ENCODE assay signal across 11 mouse cellular contexts in the genomic region with DNA sequence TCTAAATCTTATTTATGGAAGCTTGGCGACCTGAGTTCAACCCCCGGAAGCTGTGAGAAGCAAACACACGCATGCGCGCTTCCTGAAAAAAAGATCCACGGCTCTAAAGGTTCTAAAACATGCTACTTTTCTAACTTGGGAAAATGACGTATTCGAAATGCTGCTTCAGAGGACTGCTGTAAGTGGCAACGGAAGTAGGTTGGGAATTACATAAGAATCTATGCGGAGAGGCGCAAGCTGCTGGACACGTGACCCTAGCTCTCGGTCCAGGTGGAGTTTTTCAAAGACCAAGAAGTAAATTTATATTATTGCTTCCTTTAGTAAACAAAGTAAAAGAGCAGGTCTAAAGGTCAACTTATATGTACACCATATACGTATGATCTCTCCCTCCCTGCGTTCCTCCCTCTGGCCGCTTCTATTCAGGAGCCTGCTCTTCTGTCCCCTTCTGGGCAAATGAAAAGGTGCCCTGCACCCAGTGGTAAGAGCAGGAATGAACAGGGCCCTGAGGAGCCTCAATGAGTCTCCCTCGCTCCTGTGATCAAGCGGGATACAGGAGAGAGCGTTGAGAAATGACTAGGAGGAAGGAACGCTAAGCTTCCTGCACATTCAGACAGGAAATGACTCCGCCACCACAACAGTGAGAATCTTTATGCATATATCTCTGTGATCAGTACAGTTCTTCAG.
DNase-seq lines count a peak whose midpoint lies in the region; ATAC-seq and TF ChIP-seq lines count a peak whose summit lies in the region.
"Had no signal": no experiment of that assay in that cellular context is flagged by ENCODE, and none has a peak within 500 bp of the region (broad histone marks: within the 10 kb centered on the region; RNA-seq: fewer than 3 reads in every experiment).

No protein-coding gene starts in this region.

- TF ChIP-seq POLR2A in cerebellum, adult 2 months (IDR thresholded peaks at IDR 0.05; ENCODE audit: borderline replicate concordance, insufficient read depth, low read length): no peak

- H3K9me3 ChIP-seq in stomach, embryonic 15.5 days: no peaks in the 10 kb centered on the region
- H3K9me3 ChIP-seq: embryonic facial prominence, embryonic 13.5 days; limb, embryonic 12.5 days had no signal

- peak overlapping the region; percentile 49 for H3K4me2 ChIP-seq in stomach, embryonic 15.5 days
- H3K4me2 ChIP-seq: embryonic facial prominence, embryonic 13.5 days; limb, embryonic 12.5 days had no signal

- TF ChIP-seq CTCF in cerebellum, adult 2 months (IDR thresholded peaks at IDR 0.05; ENCODE audit: borderline replicate concordance, insufficient read depth, low read depth, low read length): no peak

- peak; percentile 35 to 68 for DNase-seq in left cerebral cortex, postnatal 14 days (ENCODE audit: low spot score in 2 of 2)
- DNase-seq in left cerebral cortex, adult 11 months (ENCODE audit: low spot score): no peak
- peak; percentile 23 for DNase-seq in MEL-GATA-1-ER (ENCODE audit: extremely low read depth, low read depth)
- DNase-seq in induced T-regulatory cell, adult 2 months (ENCODE audit: low read depth): peak; percentile 77
- DNase-seq in cerebellum, adult 2 months: no peak
- no peak for DNase-seq in layer of hippocampus, adult 11-12 months (ENCODE audit: low spot score)
- DNase-seq in urinary bladder, postnatal 36 days (ENCODE audit: low spot score in 2 of 2): no peak
- DNase-seq: right cerebral cortex, postnatal 25 days had no signal

- 37% methylated on average over 21 of the region's 21 CpGs for WGBS in stomach, embryonic 15.5 days
- WGBS in cerebellum, adult 2 months: 93% methylated on average over 21 of the region's 21 CpGs

- intact Hi-C loops in left cerebral cortex, postnatal 14 days (cut with DNase I): no loop called here

- H3K9ac ChIP-seq in stomach, embryonic 15.5 days: no peak overlapping the region
- H3K9ac ChIP-seq: embryonic facial prominence, embryonic 13.5 days; limb, embryonic 12.5 days had no signal

- H3K36me3 ChIP-seq in stomach, embryonic 15.5 days: 0 out of 2 replicates have a peak, but pooled peaks cover 4% of the 10 kb centered on the region
- H3K36me3 ChIP-seq: embryonic facial prominence, embryonic 13.5 days; limb, embryonic 12.5 days had no signal

- ATAC-seq in stomach, embryonic 15.5 days (ENCODE audit: insufficient read depth, low FRiP score, low read depth): no peak; the same call in 1 of the 2 replicates

- peak overlapping the region; percentile 18; the same call in 1 of the 2 replicates for H3K4me3 ChIP-seq in stomach, embryonic 15.5 days (replicated peaks)
- no peak overlapping the region for H3K4me3 ChIP-seq in cerebellum, adult 2 months (replicated peaks; ENCODE audit: insufficient read depth, low read depth, low read length)
- H3K4me3 ChIP-seq: embryonic facial prominence, embryonic 13.5 days; limb, embryonic 12.5 days had no signal

- H3K4me1 ChIP-seq in stomach, embryonic 15.5 days: 0 out of 2 replicates have a peak, but pooled peaks cover 2% of the 10 kb centered on the region
- no peaks in the 10 kb centered on the region for H3K4me1 ChIP-seq in cerebellum, adult 2 months (ENCODE audit: control insufficient read depth, insufficient read depth, low read length)

- H3K27me3 ChIP-seq in stomach, embryonic 15.5 days (replicated peaks): no peaks in the 10 kb centered on the region
- no peaks in the 10 kb centered on the region for H3K27me3 ChIP-seq in cerebellum, adult 2 months (ENCODE audit: control insufficient read depth, insufficient read depth, low read length)
- H3K27me3 ChIP-seq: embryonic facial prominence, embryonic 13.5 days; limb, embryonic 12.5 days had no signal

- H3K27ac ChIP-seq in stomach, embryonic 15.5 days: peak overlapping the region; percentile 42; the same call in 1 of the 2 replicates
- H3K27ac ChIP-seq in cerebellum, adult 2 months (ENCODE audit: insufficient read depth, low read length): no peak overlapping the region
- H3K27ac ChIP-seq: embryonic facial prominence, embryonic 13.5 days; limb, embryonic 12.5 days had no signal

Comparison
In these comparisons a context has a peak if more than half of its experiments do, and no peak if none do; other contexts are left out.
1. DNase-seq: peak in left cerebral cortex, postnatal 14 days (2 of 2), MEL-GATA-1-ER (single experiment) and induced T-regulatory cell, adult 2 months (single experiment); none in left cerebral cortex, adult 11 months (single experiment), cerebellum, adult 2 months (0 of 2), layer of hippocampus, adult 11-12 months (single experiment) and urinary bladder, postnatal 36 days (0 of 2).